Mouse (Mus musculus) MEL (cell line): Measurements from ENCODE around the gene Dhdh. TPM values are rescaled to one million over a fixed set of nuclear protein-coding genes. Genes with fewer than 3 reads are reported as not detected.

Experiments
- DNase-seq: peaks from one replicate; pipeline ENCODE4 v3.0.0; 2011; ENCODE audit warnings: low read depth, low spot score
- H3K27ac ChIP-seq: 2 replicates; pipeline ENCODE4 v1.5.1; 2012; ENCODE audit warnings: low read depth, mild to moderate bottlenecking, control low read depth, low read length, moderate library complexity; ENCODE audit not compliant: control insufficient read depth
- H3K27me3 ChIP-seq, 2 experiments: fragments of 150-350 bp in 1 of 2; sonication (generic) in 1 of 2; 2 replicates each; pipeline ENCODE4 v1.6.1; 2012; ENCODE audit warnings: low read length in 2 of 2, mild to moderate bottlenecking in 2 of 2, improper control_type of control experiment in 1 of 2, moderate library complexity in 1 of 2; ENCODE audit not compliant: insufficient read depth in 2 of 2, control insufficient read depth in 1 of 2
- H3K36me3 ChIP-seq, 2 experiments: 2 replicates each; pipeline ENCODE4 v1.6.1; 2012 to 2014; ENCODE audit warnings: low read length in 2 of 2, improper control_type of control experiment in 1 of 2, inconsistent platforms in 1 of 2, mild to moderate bottlenecking in 1 of 2; ENCODE audit not compliant: insufficient read depth in 2 of 2, control insufficient read depth in 1 of 2
- H3K4me1 ChIP-seq, 2 experiments: fragments of 150-350 bp in 1 of 2; sonication (generic) in 1 of 2; 2 replicates each; pipeline ENCODE4 v1.6.1; 2012; ENCODE audit warnings: low read length in 2 of 2, improper control_type of control experiment in 1 of 2, mild to moderate bottlenecking in 1 of 2; ENCODE audit not compliant: insufficient read depth in 2 of 2, control insufficient read depth in 1 of 2
- H3K4me3 ChIP-seq, 2 experiments: fragments of 150-350 bp in 1 of 2; sonication (generic) in 1 of 2; 2 replicates each; pipeline ENCODE4 v1.5.1; 2012; ENCODE audit warnings: low read depth in 2 of 2, low read length in 2 of 2, mild to moderate bottlenecking in 2 of 2, moderate library complexity in 2 of 2, control low read depth in 1 of 2, improper control_type of control experiment in 1 of 2; ENCODE audit not compliant: control insufficient read depth in 1 of 2, insufficient read depth in 1 of 2
- H3K79me2 ChIP-seq: 2 replicates; pipeline ENCODE4 v1.6.1; 2012; ENCODE audit warnings: mild to moderate bottlenecking, low read length, moderate library complexity; ENCODE audit not compliant: control insufficient read depth, poor library complexity, insufficient read depth
- H3K9ac ChIP-seq: 2 replicates; pipeline ENCODE4 v1.6.1; 2012; ENCODE audit warnings: low read depth, mild to moderate bottlenecking, control low read depth, low read length, moderate library complexity; ENCODE audit not compliant: control insufficient read depth, poor library complexity, severe bottlenecking
- H3K9me3 ChIP-seq: fragments of 150-350 bp; sonication (generic); replicated peaks from 2 replicates; pipeline ENCODE4 v1.6.1; 2012; ENCODE audit warnings: mild to moderate bottlenecking, low read length, improper control_type of control experiment, moderate library complexity; ENCODE audit not compliant: insufficient read depth
- CHD1 ChIP-seq: IDR thresholded peaks from 2 replicates; pipeline ENCODE4 v1.6.1; 2012; ENCODE audit warnings: low read depth, mild to moderate bottlenecking, inconsistent platforms, low read length, improper control_type of control experiment
- CTCF ChIP-seq, 3 experiments: IDR thresholded peaks in 2 of 3; conservative IDR thresholded peaks in 1 of 3; 2 replicates each; pipeline ENCODE4 v1.5.1; 2011 to 2012; ENCODE audit warnings: low read length in 3 of 3, low read depth in 2 of 3, mild to moderate bottlenecking in 2 of 3, improper control_type of control experiment in 1 of 3, inconsistent platforms in 1 of 3, mixed read lengths in 1 of 3, moderate library complexity in 1 of 3; ENCODE audit not compliant: control insufficient read depth in 1 of 3, insufficient read depth in 1 of 3, poor library complexity in 1 of 3, severe bottlenecking in 1 of 3
- ELF1 ChIP-seq: IDR thresholded peaks from 2 replicates; pipeline ENCODE4 v1.6.1; 2014; ENCODE audit warnings: low read depth, mild to moderate bottlenecking, inconsistent platforms, low read length, improper control_type of control experiment, moderate library complexity
- EP300 ChIP-seq, 2 experiments: IDR thresholded peaks; 2 replicates each; pipeline ENCODE4 v1.6.1; 2011; ENCODE audit warnings: improper control_type of control experiment in 2 of 2, low read length in 2 of 2, low read depth in 1 of 2, mild to moderate bottlenecking in 1 of 2
- ETS1 ChIP-seq: IDR thresholded peaks from 2 replicates; pipeline ENCODE4 v1.6.1; 2012; ENCODE audit warnings: low read depth, mild to moderate bottlenecking, inconsistent platforms, low read length, improper control_type of control experiment, moderate library complexity
- GABPA ChIP-seq: IDR thresholded peaks from 2 replicates; pipeline ENCODE4 v1.6.1; 2012; ENCODE audit warnings: low read depth, mild to moderate bottlenecking, inconsistent platforms, low read length, improper control_type of control experiment, moderate library complexity
- HCFC1 ChIP-seq: IDR thresholded peaks from 2 replicates; pipeline ENCODE4 v1.6.1; 2012; ENCODE audit warnings: low read depth, mild to moderate bottlenecking, inconsistent platforms, low read length, improper control_type of control experiment, moderate library complexity
- MAFK ChIP-seq: IDR thresholded peaks from 2 replicates; pipeline ENCODE4 v1.6.1; 2011; ENCODE audit warnings: low read depth, mild to moderate bottlenecking, low read length, improper control_type of control experiment, borderline replicate concordance
- MAZ ChIP-seq: IDR thresholded peaks from 2 replicates; pipeline ENCODE4 v1.6.1; 2012; ENCODE audit warnings: low read depth, mild to moderate bottlenecking, inconsistent platforms, low read length, improper control_type of control experiment
- MYB ChIP-seq: IDR thresholded peaks from 2 replicates; pipeline ENCODE4 v1.6.1; 2011; ENCODE audit warnings: mild to moderate bottlenecking, low read depth, low read length, improper control_type of control experiment
- MYC ChIP-seq: IDR thresholded peaks from 2 replicates; pipeline ENCODE4 v1.6.1; 2011; ENCODE audit warnings: low read depth, mild to moderate bottlenecking, low read length, improper control_type of control experiment, moderate library complexity
- NELFE ChIP-seq: IDR thresholded peaks from 2 replicates; pipeline ENCODE4 v1.6.1; 2011; ENCODE audit warnings: low read depth, low read length, improper control_type of control experiment
- NRF1 ChIP-seq: IDR thresholded peaks from 2 replicates; pipeline ENCODE4 v1.6.1; 2014; ENCODE audit warnings: low read depth, mild to moderate bottlenecking, inconsistent platforms, low read length, improper control_type of control experiment, moderate library complexity; ENCODE audit not compliant: poor library complexity, insufficient read depth, severe bottlenecking
- POLR2A ChIP-seq, 2 experiments: IDR thresholded peaks; 2 replicates each; pipeline ENCODE4 v1.6.1; 2011 to 2012; ENCODE audit warnings: low read length in 2 of 2, mild to moderate bottlenecking in 2 of 2, control low read depth in 1 of 2, improper control_type of control experiment in 1 of 2, low read depth in 1 of 2, moderate library complexity in 1 of 2; ENCODE audit not compliant: control insufficient read depth in 1 of 2, insufficient read depth in 1 of 2, poor library complexity in 1 of 2
- RAD21 ChIP-seq: IDR thresholded peaks from 2 replicates; pipeline ENCODE4 v1.6.1; 2011; ENCODE audit warnings: mild to moderate bottlenecking, low read depth, low read length, improper control_type of control experiment
- TAL1 ChIP-seq: IDR thresholded peaks from 2 replicates; pipeline ENCODE4 v1.6.1; 2012; ENCODE audit warnings: mild to moderate bottlenecking, inconsistent platforms, low read length, moderate library complexity, mixed read lengths
- TBP ChIP-seq: IDR thresholded peaks from 2 replicates; pipeline ENCODE4 v1.8.0; 2011; ENCODE audit warnings: low read depth, low read length, improper control_type of control experiment
- TCF12 ChIP-seq: IDR thresholded peaks from 2 replicates; pipeline ENCODE4 v1.6.1; 2014; ENCODE audit warnings: low read depth, mild to moderate bottlenecking, inconsistent platforms, low read length, improper control_type of control experiment, moderate library complexity
- USF1 ChIP-seq: IDR thresholded peaks from 2 replicates; pipeline ENCODE4 v1.6.1; 2014; ENCODE audit warnings: low read depth, mild to moderate bottlenecking, inconsistent platforms, low read length, improper control_type of control experiment, moderate library complexity
- USF2 ChIP-seq, 2 experiments: IDR thresholded peaks; 2 replicates each; pipeline ENCODE4 v1.6.1; 2011 to 2012; ENCODE audit warnings: improper control_type of control experiment in 2 of 2, low read length in 2 of 2, borderline replicate concordance in 1 of 2, inconsistent platforms in 1 of 2, low read depth in 1 of 2, mild to moderate bottlenecking in 1 of 2; ENCODE audit not compliant: insufficient read depth in 1 of 2
- ZC3H11A ChIP-seq: IDR thresholded peaks from 2 replicates; pipeline ENCODE4 v1.6.1; 2012; ENCODE audit warnings: low read depth, mild to moderate bottlenecking, inconsistent platforms, low read length, improper control_type of control experiment
- ZMIZ1 ChIP-seq: IDR thresholded peaks from 2 replicates; pipeline ENCODE4 v1.6.1; 2012; ENCODE audit warnings: low read depth, mild to moderate bottlenecking, inconsistent platforms, low read length, improper control_type of control experiment, moderate library complexity
- ZNF384 ChIP-seq: IDR thresholded peaks from 2 replicates; pipeline ENCODE4 v1.6.1; 2012; ENCODE audit warnings: low read depth, mild to moderate bottlenecking, inconsistent platforms, low read length, improper control_type of control experiment
- polyA plus RNA-seq, 2 experiments: library from polyadenylated mRNA; stranded (reverse) in 1 of 2; unstranded in 1 of 2; fragments of >175 nt in 1 of 2; fragments of >200 nt in 1 of 2; gene quantifications; 2 replicates each; pipeline versions ENCODE4 v1.2.1 to v1.2.4; 2012; ENCODE audit warnings: low replicate concordance in 2 of 2, low read depth in 1 of 2; ENCODE audit not compliant: insufficient read length in 2 of 2, insufficient read depth in 1 of 2, missing spikeins in 1 of 2
- total RNA-seq: library from RNA; depleted of rRNA; stranded (reverse); fragments of 300-350 nt; gene quantifications from 2 replicates; pipeline ENCODE4 v1.2.3, GENCODE M21; 2012

The Dhdh gene
- total and polyA plus RNA-seq, 3 experiments: 0.08 to 1.6 TPM; not detected in 1

GRCm38 (mm10) chr7:45461781-45462180 lies 26.8 kb downstream of the Dhdh start:
- no peak for TF ChIP-seq MYC
- TF ChIP-seq ZC3H11A: no peak
- no peak for TF ChIP-seq RAD21
- no peak for TF ChIP-seq CTCF (IDR thresholded peaks at IDR 0.05 in 2 of 3, conservative IDR thresholded peaks at IDR 0.05 in 1 of 3; ENCODE audit: control insufficient read depth in 1 of 3, insufficient read depth in 1 of 3, low read depth in 2 of 3, low read length in 3 of 3, poor library complexity in 1 of 3, severe bottlenecking in 1 of 3)
- DNase-seq: no peak
- Histone ChIP-seq H3K4me1 (peaks cover 7 to 29% of the 10 kb centered on the region in 2 experiments; a peak in 3 of 4 replicates), H3K27me3 (no peaks in the 10 kb centered on the region), H3K79me2 (peaks cover 41% of the 10 kb centered on the region), H3K9ac (no peak overlapping the region), H3K27ac (0 out of 2 replicates have a peak overlapping the region, but pooled peaks have one; percentile 7), H3K36me3 (peaks cover 7 to 26% of the 10 kb centered on the region in 2 experiments), H3K9me3 (no peaks in the 10 kb centered on the region), H3K4me3 (no peak overlapping the region)

GRCm38 (mm10) chr7:45461326-45461725 lies 27.3 kb downstream of the Dhdh start:
- Histone ChIP-seq H3K4me1 (peaks cover 7 to 33% of the 10 kb centered on the region in 2 experiments; a peak in 3 of 4 replicates), H3K4me3 (no peak overlapping the region; a peak in 1 of 4 replicates), H3K36me3 (peaks cover 7 to 27% of the 10 kb centered on the region in 2 experiments), H3K9me3 (no peaks in the 10 kb centered on the region), H3K9ac (peak overlapping the region; percentile 76), H3K27ac (peak overlapping the region; percentile 96), H3K27me3 (no peaks in the 10 kb centered on the region), H3K79me2 (peaks cover 38% of the 10 kb centered on the region)
- TF ChIP-seq MYC (no peak), TAL1 (no peak), HCFC1 (no peak), MYB (no peak)
- DNase-seq: no peak

DNA sequence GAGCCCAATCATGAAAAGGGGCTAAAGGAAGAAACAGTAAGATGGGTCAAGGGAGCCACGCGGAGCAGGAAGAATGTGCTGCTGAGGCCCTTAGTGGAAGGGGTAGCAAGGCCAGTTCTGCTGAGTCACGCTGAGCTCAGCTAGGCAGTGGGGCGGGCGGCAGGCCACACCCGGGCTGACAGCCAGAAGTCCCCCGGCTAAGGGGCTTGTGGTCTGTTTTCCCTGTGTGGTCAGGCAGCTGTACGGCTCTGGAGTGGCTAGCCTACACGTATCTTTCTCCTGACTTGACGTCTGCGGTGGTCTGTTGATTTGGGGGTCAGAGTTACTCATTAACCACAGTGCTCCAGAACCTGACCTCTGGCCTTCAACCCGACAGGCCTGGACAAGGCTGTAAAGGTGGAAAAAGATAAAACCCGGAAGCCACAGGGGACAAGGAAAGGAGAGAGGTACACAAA lies 27.7 kb downstream of the Dhdh start:
- Histone ChIP-seq H3K27ac (peak overlapping the region; percentile 96), H3K79me2 (peaks cover 34% of the 10 kb centered on the region), H3K9ac (peak overlapping the region; percentile 76), H3K27me3 (no peaks in the 10 kb centered on the region), H3K4me1 (peaks cover 7 to 30% of the 10 kb centered on the region in 2 experiments; a peak in 3 of 4 replicates), H3K9me3 (no peaks in the 10 kb centered on the region), H3K4me3 (peak overlapping the region in 1 of 2 experiments; percentile 5; a peak in 1 of 4 replicates), H3K36me3 (peaks cover 7 to 25% of the 10 kb centered on the region in 2 experiments)
- DNase-seq: peak; percentile 89
- TF ChIP-seq NRF1: no peak
- peak; percentile 44; the same call in 1 of the 2 replicates for TF ChIP-seq NELFE
- peak; percentile 97 for TF ChIP-seq MAFK
- TF ChIP-seq ELF1: peak; percentile 28; the same call in 1 of the 2 replicates
- TF ChIP-seq USF2 (IDR thresholded peaks at IDR 0.05; ENCODE audit: borderline replicate concordance in 1 of 2, insufficient read depth in 1 of 2, low read depth in 1 of 2, low read length in 2 of 2): no peak
- TF ChIP-seq CHD1: peak; percentile 36
- TF ChIP-seq CTCF (IDR thresholded peaks at IDR 0.05 in 2 of 3, conservative IDR thresholded peaks at IDR 0.05 in 1 of 3; ENCODE audit: control insufficient read depth in 1 of 3, insufficient read depth in 1 of 3, low read depth in 2 of 3, low read length in 3 of 3, poor library complexity in 1 of 3, severe bottlenecking in 1 of 3): no peak
- TF ChIP-seq ETS1: peak; percentile 88
- 0 out of 2 replicates have a peak, but pooled peaks have one; percentile 26 for TF ChIP-seq ZMIZ1
- peak; percentile 3; the same call in 1 of the 2 replicates for TF ChIP-seq MAZ
- TF ChIP-seq TCF12: peak; percentile 53
- no peak for TF ChIP-seq USF1
- TF ChIP-seq TBP: peak; percentile 90
- TF ChIP-seq GABPA: peak; percentile 100
- TF ChIP-seq EP300 (IDR thresholded peaks at IDR 0.05; ENCODE audit: low read depth in 1 of 2, low read length in 2 of 2): peak; percentile 28 to 73; a peak in 3 of 4 replicates
- TF ChIP-seq ZNF384: no peak
- TF ChIP-seq HCFC1: peak; percentile 37; the same call in 1 of the 2 replicates
- no peak for TF ChIP-seq ZC3H11A
- TF ChIP-seq POLR2A (IDR thresholded peaks at IDR 0.05; ENCODE audit: control insufficient read depth in 1 of 2, insufficient read depth in 1 of 2, low read depth in 1 of 2, low read length in 2 of 2, poor library complexity in 1 of 2): peak; percentile 5 to 65; a peak in 2 of 4 replicates
